Mouse (Mus musculus): ENCODE results near the gene 2310007B03Rik. TPM values are rescaled to one million over a fixed set of nuclear protein-coding genes. Genes with fewer than 3 reads are reported as not detected.

The 2310007B03Rik gene
- polyA plus RNA-seq, 3 experiments from 2014 or later, result not detected

GRCm38 (mm10) chr1:93101571-93102061, 59.1 kb downstream of the 2310007B03Rik start, which contains the start of gene Kif1a:
Gene Kif1a, minus strand, starts transcription at chr1:93101951.
- no peak for ATAC-seq

Other genes with a start within 250 kb of the 2310007B03Rik start
- 1 to 10 TPM; 4.6 to 7.3 (median 6.9) TPM for gene Capn10, start 226.6 kb downstream of the 2310007B03Rik start, polyA plus RNA-seq (2017; shearing (Covaris generic))
- 1 to 10 TPM in 2 of 3 experiments, under 1 TPM in 1; 0.23 to 1.8 (median 1.7) TPM for gene Gpr35, start 210.1 kb downstream of the 2310007B03Rik start, polyA plus RNA-seq (2017; shearing (Covaris generic))
- not detected for gene Aqp12, start 154.6 kb downstream of the 2310007B03Rik start, polyA plus RNA-seq (2017; shearing (Covaris generic))
- not detected for gene Kif1a, start 59.0 kb downstream of the 2310007B03Rik start, polyA plus RNA-seq (2017; shearing (Covaris generic))
- gene Agxt, start 25.7 kb downstream of the 2310007B03Rik start, polyA plus RNA-seq (2017; shearing (Covaris generic)), result not detected
- not detected for gene Crocc2, start 7.8 kb upstream of the 2310007B03Rik start, polyA plus RNA-seq (2017; shearing (Covaris generic))
- gene Sned1, start 74.9 kb upstream of the 2310007B03Rik start, polyA plus RNA-seq (2017; shearing (Covaris generic)), result under 1 TPM; 0.05 to 0.28 (median 0.09) TPM
- gene Mterf4, start 145.0 kb upstream of the 2310007B03Rik start, polyA plus RNA-seq (2017; shearing (Covaris generic)), result 10 to 100 TPM; 16.0 to 23.7 (median 21.7) TPM
- gene Ppp1r7, start 181.9 kb upstream of the 2310007B03Rik start, polyA plus RNA-seq (2017; shearing (Covaris generic)), result 10 to 100 TPM; 63.4 to 69.2 (median 69.1) TPM
- 1 to 10 TPM; 1.2 to 3.8 (median 1.4) TPM for gene Pask, start 182.5 kb upstream of the 2310007B03Rik start, polyA plus RNA-seq (2017; shearing (Covaris generic))
- under 1 TPM in 2 of 3 experiments, not detected in 1; 0.43 TPM for gene Ano7, start 213.0 kb upstream of the 2310007B03Rik start, polyA plus RNA-seq (2017; shearing (Covaris generic))